Mouse (Mus musculus): ENCODE results near the gene Krt90.
A peak's percentile ranks its signal among the peaks of the same experiment; 100 is the strongest.

The Krt90 gene

GRCm38 (mm10) chr15:101508247-101508646 lies 54.5 kb downstream of the Krt90 start:
- peak; percentile 4 to 46 for DNase-seq

DNA sequence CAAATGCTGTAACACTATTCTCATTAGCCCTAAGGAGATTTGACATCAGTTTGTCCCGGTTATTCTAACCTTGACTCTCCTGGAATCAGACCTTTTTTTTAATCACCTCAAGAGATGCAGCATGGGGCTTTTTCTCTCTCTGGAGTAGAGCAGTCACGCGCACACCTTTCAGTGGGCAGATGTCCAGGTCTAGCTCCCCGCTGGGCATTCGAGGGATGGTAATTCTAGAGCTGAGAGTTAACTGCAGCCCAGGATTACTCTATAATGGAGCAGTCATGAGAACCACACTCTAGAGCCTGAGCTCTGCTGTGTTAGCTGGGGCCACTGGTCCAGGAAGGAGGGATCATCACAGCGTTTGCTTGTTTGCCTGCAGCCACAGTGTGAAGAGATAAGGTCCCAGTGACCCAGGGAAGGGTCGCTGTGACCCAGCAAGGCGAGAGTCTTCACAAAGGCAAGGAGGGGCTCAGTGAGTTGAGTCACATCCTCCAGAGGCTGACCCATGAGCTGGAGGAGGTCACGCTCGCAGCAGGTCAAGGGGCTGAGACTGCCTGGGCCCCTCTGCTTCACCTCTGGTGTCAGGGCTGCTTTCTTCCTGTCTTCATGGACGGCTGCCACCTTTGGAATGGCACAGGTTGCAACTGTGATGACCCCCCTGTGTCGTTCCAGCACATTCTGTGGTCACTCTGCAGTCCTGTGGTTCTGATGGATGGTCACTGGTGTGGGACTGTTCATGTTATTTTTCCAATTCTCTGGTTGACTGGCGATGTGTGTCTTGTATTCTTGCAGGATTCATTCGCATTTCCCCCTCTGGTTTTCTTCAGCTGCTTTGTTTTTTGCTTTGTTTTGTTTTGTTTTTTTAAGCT lies 55.6 kb downstream of the Krt90 start:
- peak; percentile 27 to 55 for DNase-seq

Measured in kidney, postnatal 25 days (tissue).